Mouse (Mus musculus): ENCODE measurements around the gene Tbrg4. TPM values are rescaled to one million over a fixed set of nuclear protein-coding genes. Genes with fewer than 3 reads are reported as not detected.

Tbrg4 gene
- polyA plus RNA-seq, 1 experiment from 2014 or later: 46.6 TPM

DNA sequence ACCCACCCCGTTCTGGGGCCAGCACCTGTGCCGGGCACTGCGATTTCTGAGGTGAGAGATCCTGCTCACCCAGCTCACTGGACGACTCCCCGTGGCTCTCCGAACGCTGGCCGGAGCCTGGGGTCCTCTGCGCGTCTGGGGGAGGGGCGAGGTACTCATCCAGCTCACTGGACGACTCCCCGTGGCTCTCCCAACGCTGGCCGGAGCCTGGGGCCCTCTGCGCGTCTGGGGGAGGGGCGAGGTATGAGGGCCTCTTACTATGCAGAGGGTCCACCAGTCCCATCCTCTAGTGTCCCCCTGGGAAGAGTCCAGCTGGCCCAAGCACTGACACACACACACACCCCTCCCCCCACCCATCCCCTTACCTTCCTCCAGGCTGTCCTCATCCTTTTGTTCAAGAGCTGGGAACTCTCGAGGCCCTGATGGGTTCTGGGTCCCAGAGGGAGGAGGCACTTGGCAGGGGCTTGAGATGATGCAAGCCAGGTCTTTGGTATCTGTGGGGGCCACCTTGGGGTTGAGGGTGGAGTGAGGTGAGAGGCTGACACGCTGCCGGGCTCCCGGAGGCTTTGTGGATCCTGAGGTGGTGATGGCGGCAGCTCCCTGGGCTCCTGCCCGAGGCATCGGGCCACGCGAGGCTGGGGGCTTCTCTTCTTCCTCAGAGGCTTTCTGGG is 26.7 kb downstream of the Tbrg4 start:
- H3K4me1 ChIP-seq (ENCODE audit: insufficient read depth): 0 out of 2 replicates have a peak, but pooled peaks cover under 1% of the 10 kb centered on the region
- DNase-seq: no peak

DNA sequence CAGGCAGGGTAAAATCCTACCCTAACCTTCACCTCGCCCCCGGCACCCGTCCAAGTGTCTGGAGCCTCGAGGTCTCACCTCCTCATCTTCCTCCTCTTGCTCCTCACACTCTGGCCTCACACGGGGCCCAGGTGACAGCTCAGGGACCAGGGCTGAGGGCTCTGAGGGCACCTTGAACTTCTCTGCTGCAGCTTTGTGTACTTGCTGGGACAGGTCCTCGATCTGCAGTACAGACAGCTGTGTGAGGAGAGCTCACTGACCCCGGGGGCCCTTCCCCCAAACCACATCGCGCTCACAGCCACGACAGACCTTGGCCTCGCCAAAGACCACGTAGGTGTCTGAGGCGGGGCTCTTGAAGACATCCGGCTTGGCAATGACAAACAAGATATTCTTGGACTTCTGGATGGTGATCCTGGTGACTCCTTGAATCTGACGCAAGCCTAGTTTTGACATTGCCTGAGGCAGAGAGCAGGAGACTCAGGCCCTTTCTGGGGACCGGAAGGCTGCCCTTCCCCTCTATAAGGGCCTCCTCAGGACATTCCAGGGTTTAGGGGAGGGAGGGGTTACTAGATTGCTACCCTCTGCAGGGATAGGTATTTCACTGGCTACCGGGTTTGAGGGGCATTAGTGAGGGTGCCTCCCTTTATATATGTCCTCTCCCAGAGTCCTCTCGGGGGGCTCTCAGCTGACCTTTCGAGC is 27.5 kb downstream of the Tbrg4 start:
- H3K4me2 ChIP-seq: no peak overlapping the region
- WGBS: 40% methylated on average over 19 of the region's 19 CpGs
- H3K27me3 ChIP-seq (ENCODE audit: insufficient read depth, low read length): no peaks in the 10 kb centered on the region
- no peak for TF ChIP-seq CTCF (IDR thresholded peaks at IDR 0.05; ENCODE audit: low read depth)
- no peaks in the 10 kb centered on the region for H3K4me1 ChIP-seq (ENCODE audit: insufficient read depth)
- no peaks in the 10 kb centered on the region for H3K9me3 ChIP-seq (ENCODE audit: low read depth, low read length)
- no peak overlapping the region for H3K27ac ChIP-seq (ENCODE audit: low read depth)
- no peak overlapping the region for H3K4me3 ChIP-seq (ENCODE audit: low read depth, low read length)
- DNase-seq (no peak), ATAC-seq (ENCODE audit: insufficient read depth) (no peak)
- no peak overlapping the region for H3K9ac ChIP-seq
- H3K36me3 ChIP-seq (ENCODE audit: insufficient read depth): peaks cover 50% of the 10 kb centered on the region

More for the DNA sequence above, 26.7 kb downstream of the Tbrg4 start:
- H3K4me3 ChIP-seq (ENCODE audit: low read depth, low read length): no peak overlapping the region
- no peak overlapping the region for H3K4me2 ChIP-seq
- no peaks in the 10 kb centered on the region for H3K9me3 ChIP-seq (ENCODE audit: low read depth, low read length)
- no peaks in the 10 kb centered on the region for H3K27me3 ChIP-seq (ENCODE audit: insufficient read depth, low read length)
- 19% methylated on average over 27 of the region's 27 CpGs for WGBS
- H3K36me3 ChIP-seq (ENCODE audit: insufficient read depth): peaks cover 42% of the 10 kb centered on the region
- no peak for TF ChIP-seq CTCF (IDR thresholded peaks at IDR 0.05; ENCODE audit: low read depth)
- ATAC-seq (ENCODE audit: insufficient read depth): peak; percentile 4; the same call in 1 of the 2 replicates
- no peak overlapping the region for H3K27ac ChIP-seq (ENCODE audit: low read depth)
- no peak overlapping the region for H3K9ac ChIP-seq

DNA sequence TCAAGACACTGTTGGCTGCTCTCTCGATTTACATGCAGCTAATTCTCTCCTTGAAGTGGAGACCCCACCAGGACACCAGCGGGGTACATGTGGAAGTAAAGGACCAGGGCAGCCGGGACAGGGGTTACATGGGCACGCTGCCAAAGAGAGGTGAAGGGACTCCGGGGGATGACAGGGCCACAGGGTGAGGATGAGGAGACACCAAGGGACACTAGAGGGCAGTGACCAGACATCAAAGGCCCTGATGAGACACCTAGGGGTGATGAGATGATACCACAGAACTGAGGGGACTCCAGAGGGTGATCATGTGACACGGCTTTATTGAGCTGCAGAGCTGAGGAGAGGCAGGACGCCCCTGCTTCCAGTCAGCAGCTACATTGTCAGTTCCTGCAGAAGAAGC is 28.3 kb downstream of the Tbrg4 start:
- DNase-seq (no peak), ATAC-seq (ENCODE audit: insufficient read depth) (no peak)
- Histone ChIP-seq H3K27ac (ENCODE audit: low read depth) (no peak overlapping the region), H3K27me3 (ENCODE audit: insufficient read depth, low read length) (no peaks in the 10 kb centered on the region), H3K36me3 (ENCODE audit: insufficient read depth) (peaks cover 58% of the 10 kb centered on the region), H3K9ac (no peak overlapping the region), H3K4me3 (ENCODE audit: low read depth, low read length) (no peak overlapping the region), H3K4me1 (ENCODE audit: insufficient read depth) (no peaks in the 10 kb centered on the region), H3K9me3 (ENCODE audit: low read depth, low read length) (no peaks in the 10 kb centered on the region), H3K4me2 (no peak overlapping the region)
- WGBS: 57% methylated on average over 7 of the region's 7 CpGs
- TF ChIP-seq CTCF (IDR thresholded peaks at IDR 0.05; ENCODE audit: low read depth): no peak

GRCm38 (mm10) chr11:6596616-6597015 is 29.3 kb downstream of the Tbrg4 start:
- Histone ChIP-seq H3K9ac (no peak overlapping the region), H3K9me3 (ENCODE audit: low read depth, low read length) (no peaks in the 10 kb centered on the region), H3K4me2 (no peak overlapping the region), H3K4me1 (ENCODE audit: insufficient read depth) (no peaks in the 10 kb centered on the region), H3K36me3 (ENCODE audit: insufficient read depth) (peaks cover 68% of the 10 kb centered on the region), H3K27me3 (ENCODE audit: insufficient read depth, low read length) (no peaks in the 10 kb centered on the region), H3K27ac (ENCODE audit: low read depth) (no peak overlapping the region), H3K4me3 (ENCODE audit: low read depth, low read length) (no peak overlapping the region)
- ATAC-seq (ENCODE audit: insufficient read depth) (no peak), DNase-seq (no peak)
- 77% methylated on average over 3 of the region's 3 CpGs for WGBS
- TF ChIP-seq CTCF (IDR thresholded peaks at IDR 0.05; ENCODE audit: low read depth): no peak

DNA sequence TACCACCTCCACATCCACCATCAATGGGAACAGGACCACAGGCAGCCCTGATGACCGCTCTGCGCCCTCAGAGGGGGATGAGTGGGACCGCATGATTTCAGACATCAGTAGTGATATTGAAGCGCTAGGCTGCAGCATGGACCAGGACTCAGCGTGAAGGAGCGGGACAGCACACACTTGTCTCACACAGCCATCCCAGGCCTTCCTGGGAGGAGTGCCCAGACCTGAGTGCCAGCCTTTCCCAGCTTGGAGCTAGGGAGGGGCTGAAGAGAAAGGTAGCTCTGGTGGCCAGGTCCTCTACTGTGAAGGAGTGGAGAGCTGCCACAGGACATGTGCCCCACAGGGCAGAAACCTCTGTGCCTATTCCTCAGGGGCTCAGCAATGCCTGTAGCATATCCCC is 29.7 kb downstream of the Tbrg4 start:
- H3K36me3 ChIP-seq (ENCODE audit: insufficient read depth): peaks cover 71% of the 10 kb centered on the region
- ATAC-seq (ENCODE audit: insufficient read depth): no peak
- WGBS: 97% methylated on average over 6 of the region's 6 CpGs
- H3K27me3 ChIP-seq (ENCODE audit: insufficient read depth, low read length): no peaks in the 10 kb centered on the region
- H3K9ac ChIP-seq: no peak overlapping the region
- no peak overlapping the region for H3K4me2 ChIP-seq
- H3K9me3 ChIP-seq (ENCODE audit: low read depth, low read length): no peaks in the 10 kb centered on the region
- TF ChIP-seq CTCF (IDR thresholded peaks at IDR 0.05; ENCODE audit: low read depth): no peak
- H3K4me3 ChIP-seq (ENCODE audit: low read depth, low read length): no peak overlapping the region
- no peak overlapping the region for H3K27ac ChIP-seq (ENCODE audit: low read depth)
- DNase-seq: no peak
- H3K4me1 ChIP-seq (ENCODE audit: insufficient read depth): no peaks in the 10 kb centered on the region

GRCm38 (mm10) chr11:6595339-6595738 is 30.5 kb downstream of the Tbrg4 start:
- TF ChIP-seq CTCF (IDR thresholded peaks at IDR 0.05; ENCODE audit: low read depth): no peak
- H3K36me3 ChIP-seq (ENCODE audit: insufficient read depth): peaks cover 79% of the 10 kb centered on the region

DNA sequence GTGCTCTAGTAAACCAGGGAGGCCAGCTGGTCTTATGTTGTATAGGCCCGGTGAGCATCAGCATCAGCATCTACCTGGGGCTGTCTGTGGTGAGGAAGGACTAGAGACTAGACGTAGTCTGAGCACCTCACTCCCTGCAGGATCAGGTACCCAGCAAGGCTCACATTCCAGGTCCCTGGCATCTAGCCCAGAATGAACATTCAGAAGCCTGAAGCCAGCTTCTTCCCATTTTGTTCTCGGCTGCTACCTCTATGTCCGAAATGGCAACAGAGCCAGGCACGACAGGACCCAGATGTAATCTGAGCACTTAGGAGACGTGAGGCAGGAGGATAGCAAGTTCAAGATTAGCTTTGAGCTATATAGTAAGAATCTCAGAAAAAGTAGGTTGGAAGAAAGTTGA is 31.0 kb downstream of the Tbrg4 start:
- H3K36me3 ChIP-seq (ENCODE audit: insufficient read depth): peaks cover 84% of the 10 kb centered on the region
- WGBS: 82% methylated on average over 6 of the region's 6 CpGs
- no peak overlapping the region for H3K4me3 ChIP-seq (ENCODE audit: low read depth, low read length)
- H3K9ac ChIP-seq: no peak overlapping the region
- ATAC-seq (ENCODE audit: insufficient read depth): no peak
- TF ChIP-seq CTCF (IDR thresholded peaks at IDR 0.05; ENCODE audit: low read depth): no peak
- no peak for DNase-seq
- H3K9me3 ChIP-seq (ENCODE audit: low read depth, low read length): no peaks in the 10 kb centered on the region
- H3K4me1 ChIP-seq (ENCODE audit: insufficient read depth): no peaks in the 10 kb centered on the region
- no peak overlapping the region for H3K27ac ChIP-seq (ENCODE audit: low read depth)
- no peaks in the 10 kb centered on the region for H3K27me3 ChIP-seq (ENCODE audit: insufficient read depth, low read length)
- H3K4me2 ChIP-seq: no peak overlapping the region

More at GRCm38 (mm10) chr11:6595339-6595738, 30.5 kb downstream of the Tbrg4 start:
- 92% methylated on average over 5 of the region's 5 CpGs for WGBS
- no peak overlapping the region for H3K4me2 ChIP-seq
- ATAC-seq (ENCODE audit: insufficient read depth) (no peak), DNase-seq (no peak)
- H3K4me3 ChIP-seq (ENCODE audit: low read depth, low read length): no peak overlapping the region
- no peaks in the 10 kb centered on the region for H3K9me3 ChIP-seq (ENCODE audit: low read depth, low read length)
- H3K9ac ChIP-seq: no peak overlapping the region
- no peaks in the 10 kb centered on the region for H3K4me1 ChIP-seq (ENCODE audit: insufficient read depth)
- H3K27me3 ChIP-seq (ENCODE audit: insufficient read depth, low read length): no peaks in the 10 kb centered on the region
- H3K27ac ChIP-seq (ENCODE audit: low read depth): no peak overlapping the region
